Mouse (Mus musculus): ENCODE results near the gene Grrp1. TPM values are rescaled to one million over a fixed set of nuclear protein-coding genes. Genes with fewer than 3 reads are reported as not detected.

The Grrp1 gene
- total RNA-seq, 2 experiments from 2014 or later, result 6.0 to 7.6 TPM

GRCm38 (mm10) chr4:134249651-134250050 lies 4.3 kb downstream of the Grrp1 start:
- DNase-seq (ENCODE audit: low spot score), result no peak
- intact Hi-C loops (cut with DNase I), result loop anchor here (1.0 to 10.0 kb wide), 7 partner anchors 19 to 247 kb away; partner anchors contain the start of genes Cep85, Dhdds and Pdik1l

DNA sequence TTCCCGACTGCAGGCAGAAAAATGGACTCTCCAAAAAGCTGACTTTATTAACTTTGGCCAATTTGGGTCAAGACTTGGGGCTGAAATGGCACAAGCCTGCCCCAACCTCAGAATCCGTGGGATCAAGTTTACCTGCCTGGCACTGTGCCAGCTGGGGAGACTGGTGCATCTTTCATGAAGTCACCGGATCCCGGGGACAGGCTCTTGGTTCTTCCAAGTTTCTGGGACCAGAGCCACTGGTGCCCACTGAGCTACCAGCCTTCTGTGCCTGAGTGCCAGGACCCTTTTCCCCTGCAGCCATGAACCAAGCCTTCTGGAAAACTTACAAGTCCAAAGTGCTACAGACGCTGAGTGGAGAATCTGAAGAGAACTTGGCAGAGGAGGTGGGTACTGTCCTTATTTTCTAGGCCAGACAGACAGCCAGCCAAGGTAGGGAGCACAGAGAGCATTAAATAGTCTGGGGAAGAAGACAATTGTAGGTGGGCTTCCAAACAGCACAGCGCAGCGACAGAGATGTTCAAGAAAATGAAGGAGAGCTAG lies 7.1 kb downstream of the Grrp1 start, which contains the start of gene Gm30191:
Gene Gm30191 (plus strand): TSS at position 217 of the 540 bp plus-strand sequence.
- intact Hi-C loops (cut with DNase I), result loop anchor here (5.0 to 10.0 kb wide), 2 partner anchors 228 to 244 kb away; partner anchors contain the start of gene Dhdds
- no peak for DNase-seq (ENCODE audit: low spot score)

DNA sequence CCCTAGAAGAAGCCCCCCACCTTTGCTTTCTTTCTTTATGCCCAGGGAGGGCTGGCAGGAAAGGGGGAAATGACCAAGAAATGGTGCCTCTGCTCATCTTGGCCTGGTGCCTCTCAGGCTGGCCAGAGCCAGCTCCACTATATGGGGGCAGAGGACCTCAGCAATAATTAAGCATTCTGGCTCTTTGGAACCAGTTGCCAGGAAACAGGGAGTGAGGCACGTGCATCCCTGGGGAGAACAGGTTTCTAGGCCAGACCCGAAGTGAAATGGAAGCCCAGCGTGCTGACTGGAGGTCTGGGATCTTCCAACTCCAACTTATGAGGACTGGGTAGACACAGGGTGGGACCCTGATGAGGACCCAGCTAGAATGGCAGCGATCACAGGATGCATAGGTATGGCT lies 7.7 kb downstream of the Grrp1 start:
- intact Hi-C loops (cut with DNase I), result loop anchor here (5.0 to 10.0 kb wide), 2 partner anchors 229 to 244 kb away; partner anchors contain the start of gene Dhdds
- no peak for DNase-seq (ENCODE audit: low spot score)

- DNase-seq (ENCODE audit: low spot score), result peak; percentile 88
- intact Hi-C loops (cut with DNase I), result loop anchor here (5.0 to 10.0 kb wide), 2 partner anchors 230 to 243 kb away; partner anchors contain the start of gene Dhdds
Observed at GRCm38 (mm10) chr4:134245148-134245843, 8.6 kb downstream of the Grrp1 start, which contains the start of gene Zfp593. Zfp593 (minus strand) TSS chr4:134245592.

GRCm38 (mm10) chr4:134243516-134244250 lies 10.2 kb downstream of the Grrp1 start, which contains the start of gene E130218I03Rik:
E130218I03Rik (plus strand) TSS chr4:134243662.
- intact Hi-C loops (cut with DNase I), result loop anchor here (10.0 kb wide), 1 partner anchor 231 kb away; no protein-coding TSS in a partner anchor
- no peak for DNase-seq (ENCODE audit: low spot score)

DNA sequence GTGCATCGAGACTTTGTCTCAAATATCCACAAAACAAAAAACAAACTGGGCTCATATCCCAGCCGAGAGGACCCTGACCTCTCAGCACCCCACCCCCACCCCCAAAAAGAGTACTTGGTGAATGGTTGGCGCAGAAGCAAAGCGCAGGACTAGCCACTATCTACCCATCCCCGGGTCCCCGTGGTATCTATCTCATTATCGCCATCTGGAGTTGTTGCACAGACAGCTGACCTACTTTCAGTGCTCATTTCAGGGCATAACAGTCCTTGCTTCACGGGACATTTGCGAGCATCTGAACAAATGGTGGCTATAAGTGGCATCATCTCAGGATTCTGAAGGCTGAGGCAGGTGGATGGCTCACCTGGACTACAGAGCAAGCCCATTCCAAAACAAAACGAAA lies 15.2 kb downstream of the Grrp1 start:
- DNase-seq (ENCODE audit: low spot score), result no peak
- intact Hi-C loops (cut with DNase I), result no loop called here

GRCm38 (mm10) chr4:134238279-134238651 lies 15.6 kb downstream of the Grrp1 start, which contains the start of gene Cnksr1:
Cnksr1 (minus strand) TSS chr4:134238399.
- intact Hi-C loops (cut with DNase I), result no loop called here
- peak; percentile 56 for DNase-seq (ENCODE audit: low spot score)

- intact Hi-C loops (cut with DNase I), result no loop called here
- DNase-seq (ENCODE audit: low spot score), result no peak
Observed at GRCm38 (mm10) chr4:134237582-134238278, 16.2 kb downstream of the Grrp1 start.

DNA sequence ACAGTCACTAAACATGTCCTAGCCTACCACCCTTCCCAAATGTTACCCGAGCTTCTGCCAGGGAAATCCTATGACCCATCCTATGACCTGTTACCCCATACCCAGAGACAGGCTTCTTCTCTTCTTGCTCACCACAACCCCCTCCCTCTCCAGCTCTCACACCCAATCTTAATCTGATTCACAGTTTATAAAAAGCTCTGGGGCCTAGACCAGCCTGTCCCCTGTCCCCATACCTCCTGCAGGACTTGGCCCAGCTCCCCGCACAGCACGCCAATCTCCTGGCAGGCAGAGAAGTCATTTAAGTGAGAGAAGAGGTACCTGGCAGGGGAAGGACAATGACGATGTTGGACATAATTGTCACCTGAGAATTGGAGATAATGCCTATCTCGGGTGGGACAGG lies 19.0 kb downstream of the Grrp1 start:
- DNase-seq (ENCODE audit: low spot score), result no peak
- intact Hi-C loops (cut with DNase I), result no loop called here

- no peak for DNase-seq (ENCODE audit: low spot score)
- intact Hi-C loops (cut with DNase I), result no loop called here
Observed at GRCm38 (mm10) chr4:134230431-134230830, 23.5 kb downstream of the Grrp1 start.

- no peak for DNase-seq (ENCODE audit: low spot score)
- intact Hi-C loops (cut with DNase I), result no loop called here
Observed at GRCm38 (mm10) chr4:134227194-134227593, 26.7 kb downstream of the Grrp1 start, which contains the start of gene Catsper4. Catsper4 (minus strand) TSS chr4:134227383.

GRCm38 (mm10) chr4:134222793-134223600 lies 30.9 kb downstream of the Grrp1 start:
- intact Hi-C loops (cut with DNase I), result no loop called here
- no peak for DNase-seq (ENCODE audit: low spot score)

DNA sequence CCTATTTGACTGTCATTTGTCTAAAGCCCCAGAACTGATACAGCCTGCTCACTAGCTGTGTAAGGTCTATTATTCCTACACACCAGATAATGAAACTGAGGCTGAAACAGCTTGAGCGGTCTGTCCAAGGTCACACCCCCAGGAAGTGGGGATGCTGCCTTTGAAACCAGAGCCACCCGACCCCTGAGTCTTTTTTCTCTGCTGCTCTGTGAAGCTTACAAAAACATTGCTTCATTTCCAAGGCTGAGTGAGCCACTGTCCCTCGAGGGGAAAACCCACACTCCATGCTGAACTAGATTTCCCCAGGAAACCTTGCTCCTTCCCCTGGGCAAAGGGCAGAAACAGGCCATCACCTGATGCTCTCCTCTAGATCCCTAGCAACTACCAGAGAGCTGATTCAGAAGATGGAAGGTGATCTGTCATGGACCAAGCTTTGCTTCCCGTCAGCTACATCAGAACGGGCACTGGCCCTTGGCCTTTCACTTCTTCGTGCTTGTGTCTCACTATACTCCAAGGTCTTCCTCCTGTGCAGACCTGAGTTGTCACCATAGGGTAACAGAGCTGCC lies 47.3 kb downstream of the Grrp1 start:
- no peak for DNase-seq (ENCODE audit: low spot score)
- intact Hi-C loops (cut with DNase I), result no loop called here

DNA sequence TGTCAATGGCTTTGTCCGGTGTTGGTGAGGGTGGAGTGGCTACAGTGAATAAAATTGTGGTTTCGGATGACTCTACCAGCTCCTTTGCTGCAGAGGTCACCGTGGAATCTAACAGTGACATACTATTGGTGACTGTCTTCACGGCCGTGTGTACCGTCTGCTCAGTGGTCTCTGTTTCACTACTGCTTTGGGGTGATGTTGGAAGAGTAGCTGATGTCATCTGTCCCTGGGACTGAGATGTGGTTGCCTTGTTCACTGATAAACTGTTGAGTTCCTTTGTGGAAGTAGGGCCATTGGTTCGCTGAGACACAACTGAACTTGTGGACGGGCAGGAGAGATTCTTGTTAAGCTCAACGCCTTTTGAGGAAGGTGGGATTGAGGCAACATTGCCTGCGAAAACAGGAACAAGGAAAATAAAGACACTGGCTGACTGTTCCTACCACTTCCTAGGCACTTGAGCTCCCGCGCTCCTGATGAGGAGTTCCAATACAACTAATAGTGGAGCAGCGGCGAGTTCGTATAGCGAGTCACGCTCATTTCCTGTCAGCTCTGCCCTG lies 50.5 kb downstream of the Grrp1 start:
- intact Hi-C loops (cut with DNase I), result no loop called here
- no peak for DNase-seq (ENCODE audit: low spot score)

GRCm38 (mm10) chr4:134202904-134203303 lies 51.0 kb downstream of the Grrp1 start, which contains the start of gene Gm7534:
Gm7534 (minus strand) TSS chr4:134203004.
- intact Hi-C loops (cut with DNase I), result no loop called here
- DNase-seq (ENCODE audit: low spot score), result no peak
